Mouse (Mus musculus) inflammation-experienced regulatory T-cells (primary cell): Measurements from ENCODE around the gene Ankrd34a. TPM values are rescaled to one million over a fixed set of nuclear protein-coding genes. Genes with fewer than 3 reads are reported as not detected.

Experiments used
- polyA plus RNA-seq, 2 experiments: library from polyadenylated mRNA; unstranded; fragments of 100-300 nt; shearing (Covaris generic); gene quantifications; one replicate each; pipeline ENCODE4 v1.2.1; 2017

Gene Ankrd34a
- under 1 TPM in 1 of 2 experiments, not detected in 1; 0.16 TPM for polyA plus RNA-seq

DNA sequence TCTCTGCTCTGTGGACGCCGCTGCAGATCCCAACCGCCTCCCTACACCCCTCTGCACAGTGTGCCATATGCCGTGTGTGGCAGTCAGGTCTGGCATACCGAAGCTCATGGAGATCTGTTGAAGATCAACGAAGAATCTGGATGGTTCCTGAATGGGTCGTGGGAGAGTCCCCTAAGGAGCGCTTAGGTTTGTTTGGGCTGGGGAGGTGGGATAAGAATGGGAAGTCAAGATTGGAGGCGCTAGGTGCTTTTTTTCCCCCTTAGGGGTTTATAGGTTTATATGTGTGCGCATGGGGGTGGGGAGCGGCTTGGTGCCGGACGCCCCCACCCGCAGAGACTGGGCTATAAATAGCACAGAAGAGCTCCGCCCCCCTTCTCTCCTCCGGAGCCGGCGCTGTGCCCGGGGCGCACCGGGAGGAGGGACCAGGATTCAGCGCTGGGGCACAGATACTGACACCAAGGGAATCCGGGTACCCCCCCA is at the start of gene Ankrd34a:
Ankrd34a (plus strand) TSS at position 409 of the 480 bp plus-strand sequence.

DNA sequence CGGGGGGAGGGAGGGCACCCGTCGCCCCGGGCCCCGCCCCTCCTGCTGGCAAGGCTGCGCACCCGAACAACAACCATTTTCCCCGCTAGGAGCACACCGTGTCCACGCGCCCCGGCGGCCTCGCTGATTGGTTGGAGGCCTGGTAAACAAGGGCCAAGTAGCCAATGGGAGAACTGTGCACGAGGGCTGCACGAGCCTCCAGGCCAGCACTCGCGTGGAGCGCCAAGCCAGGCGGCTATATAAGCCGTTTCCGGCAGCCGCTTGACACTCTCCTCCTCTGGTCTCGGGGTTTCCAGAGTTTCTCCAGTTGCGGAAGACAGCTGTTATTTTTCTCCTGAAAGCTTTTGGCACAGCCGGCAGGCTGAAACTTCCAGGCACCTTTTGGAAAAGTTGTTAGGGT is 38.7 kb upstream of the Ankrd34a start, which contains the start of gene Txnip:
Txnip (plus strand) TSS at position 264 of the 400 bp plus-strand sequence.

DNA sequence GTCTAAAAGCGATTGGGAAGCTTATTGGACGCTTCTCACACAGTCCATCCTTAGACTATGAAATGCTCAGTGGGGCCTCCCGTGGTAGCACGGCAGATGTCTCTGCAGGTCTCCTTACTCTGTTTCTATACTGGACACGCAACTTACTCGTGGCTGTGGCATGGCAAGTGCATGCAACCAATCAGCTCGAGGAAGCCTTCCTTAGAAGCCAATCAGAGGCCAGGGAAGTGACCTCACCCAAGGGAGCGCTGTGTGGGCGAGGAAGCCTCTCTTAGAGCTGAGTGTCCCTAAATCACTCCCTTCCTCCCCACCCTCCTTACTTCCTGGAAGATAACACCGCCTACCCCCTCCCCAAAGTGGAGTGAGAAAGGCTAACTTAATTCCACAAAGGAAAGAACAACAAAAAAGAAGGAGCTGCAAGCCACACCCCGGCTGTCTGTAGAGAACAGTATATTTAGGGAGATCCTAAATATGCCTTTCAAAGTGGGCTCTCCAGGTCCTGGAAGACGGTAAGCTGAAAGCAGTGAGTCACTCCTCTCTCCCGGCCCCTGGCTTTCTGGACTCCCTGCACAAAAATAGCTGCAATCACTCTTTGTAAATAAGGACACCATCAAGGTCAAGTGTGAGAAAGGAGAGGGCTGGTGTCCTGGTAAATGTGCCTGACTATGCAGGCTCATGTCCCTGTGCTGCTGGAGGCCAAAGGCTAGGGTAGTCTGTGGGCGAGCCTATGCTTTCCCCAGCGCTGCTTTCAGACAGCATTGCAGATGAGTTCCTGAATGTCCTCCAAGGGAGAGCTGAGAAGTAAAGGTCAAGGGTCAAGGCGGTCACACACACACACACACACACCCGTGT is 19.5 kb upstream of the Ankrd34a start, which contains the start of gene Gm16253:
Gm16253 (plus strand) TSS at position 295 of the 852 bp plus-strand sequence.

DNA sequence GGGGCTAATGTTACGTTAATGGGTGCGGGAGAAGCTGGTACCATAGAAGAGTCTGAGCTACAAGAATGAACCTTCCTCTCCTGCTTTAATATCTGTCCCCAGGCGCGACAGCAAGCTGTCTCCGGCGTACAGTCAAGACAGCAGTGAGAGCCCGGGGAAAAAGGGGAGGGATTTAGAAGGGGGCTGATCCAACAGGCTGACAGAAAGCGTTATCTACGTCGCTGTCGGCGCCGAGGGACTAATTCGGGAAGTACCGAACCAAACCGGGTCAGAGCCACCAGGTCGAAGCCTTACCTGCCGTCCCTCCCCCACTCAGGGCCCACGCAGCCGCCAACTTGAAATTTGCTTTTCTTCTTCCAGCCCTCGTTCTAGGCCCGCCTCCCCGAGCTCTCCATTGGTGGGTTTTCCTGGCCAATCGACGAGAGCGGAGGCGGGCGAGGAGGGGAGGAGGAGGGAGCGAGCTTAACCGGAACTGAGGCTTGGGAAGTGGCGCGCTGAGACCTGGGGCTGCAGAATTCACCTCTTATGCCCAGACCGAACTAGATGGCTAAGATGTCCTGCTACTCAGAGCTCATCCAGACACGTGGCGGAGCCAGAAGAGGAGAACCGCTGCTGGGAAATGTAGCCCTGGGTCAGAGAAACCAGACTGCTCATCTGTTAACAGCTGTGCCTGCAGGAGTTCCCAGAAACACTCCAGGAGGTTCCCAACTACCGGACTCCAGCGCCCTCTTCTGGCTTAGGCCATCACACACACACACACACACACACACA is 2.5 kb upstream of the Ankrd34a start, which contains the start of gene Polr3gl:
Polr3gl (minus strand) TSS at position 392 of the 771 bp plus-strand sequence.

DNA sequence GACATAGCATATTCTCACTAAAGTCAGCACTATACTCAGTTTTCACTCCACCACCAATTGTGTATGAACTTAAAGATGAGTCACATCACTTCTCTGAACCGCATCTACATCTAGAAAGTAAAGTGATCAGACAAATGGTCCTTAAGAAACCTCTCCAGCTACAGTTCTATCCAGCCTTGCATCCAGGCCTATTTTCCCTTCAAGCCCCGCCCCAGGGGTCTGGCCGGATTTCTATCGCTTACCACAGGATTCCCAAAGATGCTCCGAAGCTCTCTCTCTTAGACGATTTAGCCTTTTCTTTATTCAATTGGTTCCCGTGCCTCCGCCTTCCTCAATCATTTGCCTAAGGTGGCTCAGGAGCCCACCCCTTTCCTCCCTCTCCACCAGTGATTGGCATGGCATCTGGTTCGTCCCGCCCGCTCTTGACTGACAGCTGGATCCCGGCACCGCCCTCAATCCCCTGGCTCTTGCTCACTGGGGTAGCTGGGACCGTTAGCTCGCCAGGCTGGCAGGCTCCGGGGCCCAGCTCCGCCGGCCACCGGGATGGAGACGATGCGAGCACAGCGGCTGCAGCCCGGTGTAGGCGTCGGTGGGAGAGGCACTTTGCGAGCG is 4.3 kb downstream of the Ankrd34a start, which contains the start of gene Lix1l:
Lix1l (plus strand) TSS at position 511 of the 612 bp plus-strand sequence.

DNA sequence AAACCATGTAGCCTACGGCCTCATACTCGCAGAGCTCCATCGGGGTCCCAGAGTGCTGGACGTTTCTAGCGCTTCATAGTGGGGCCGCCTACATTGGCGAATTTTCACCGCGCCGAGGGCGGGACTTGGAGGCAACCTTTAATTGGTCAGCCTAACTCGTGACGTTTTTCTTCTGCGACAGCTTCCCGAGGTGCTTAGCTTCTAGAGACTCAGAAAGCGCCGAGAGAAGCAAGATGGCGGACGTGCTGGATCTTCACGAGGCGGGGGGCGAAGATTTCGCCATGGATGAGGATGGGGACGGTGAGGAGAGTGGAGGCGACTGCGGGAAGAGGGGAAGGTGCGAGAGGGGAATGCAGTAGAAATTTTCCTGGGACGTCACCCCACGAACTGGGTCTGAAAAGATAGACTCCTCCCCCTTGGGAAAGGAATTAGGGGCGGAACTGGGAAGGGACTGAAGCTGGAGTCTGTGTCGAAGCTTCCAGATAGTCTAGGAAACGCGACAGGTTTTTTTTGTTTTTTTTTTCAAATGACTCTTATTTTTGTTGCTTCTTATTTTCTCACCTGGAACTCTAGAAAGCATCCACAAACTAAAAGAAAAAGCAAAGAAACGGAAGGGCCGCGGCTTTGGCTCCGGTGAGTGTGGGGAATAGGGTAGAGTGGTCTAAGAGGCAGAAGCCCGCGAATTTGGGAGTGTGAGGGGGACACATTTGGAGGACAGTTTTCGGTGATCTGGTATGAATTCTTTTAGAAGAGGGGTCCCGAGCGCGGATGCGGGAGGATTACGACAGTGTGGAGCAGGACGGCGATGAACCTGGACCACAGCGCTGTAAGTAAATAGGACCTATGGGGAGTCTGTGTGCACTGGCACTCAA is 33.5 kb downstream of the Ankrd34a start, which contains the start of gene Rbm8a:
Rbm8a (plus strand) TSS at position 205 of the 872 bp plus-strand sequence.

DNA sequence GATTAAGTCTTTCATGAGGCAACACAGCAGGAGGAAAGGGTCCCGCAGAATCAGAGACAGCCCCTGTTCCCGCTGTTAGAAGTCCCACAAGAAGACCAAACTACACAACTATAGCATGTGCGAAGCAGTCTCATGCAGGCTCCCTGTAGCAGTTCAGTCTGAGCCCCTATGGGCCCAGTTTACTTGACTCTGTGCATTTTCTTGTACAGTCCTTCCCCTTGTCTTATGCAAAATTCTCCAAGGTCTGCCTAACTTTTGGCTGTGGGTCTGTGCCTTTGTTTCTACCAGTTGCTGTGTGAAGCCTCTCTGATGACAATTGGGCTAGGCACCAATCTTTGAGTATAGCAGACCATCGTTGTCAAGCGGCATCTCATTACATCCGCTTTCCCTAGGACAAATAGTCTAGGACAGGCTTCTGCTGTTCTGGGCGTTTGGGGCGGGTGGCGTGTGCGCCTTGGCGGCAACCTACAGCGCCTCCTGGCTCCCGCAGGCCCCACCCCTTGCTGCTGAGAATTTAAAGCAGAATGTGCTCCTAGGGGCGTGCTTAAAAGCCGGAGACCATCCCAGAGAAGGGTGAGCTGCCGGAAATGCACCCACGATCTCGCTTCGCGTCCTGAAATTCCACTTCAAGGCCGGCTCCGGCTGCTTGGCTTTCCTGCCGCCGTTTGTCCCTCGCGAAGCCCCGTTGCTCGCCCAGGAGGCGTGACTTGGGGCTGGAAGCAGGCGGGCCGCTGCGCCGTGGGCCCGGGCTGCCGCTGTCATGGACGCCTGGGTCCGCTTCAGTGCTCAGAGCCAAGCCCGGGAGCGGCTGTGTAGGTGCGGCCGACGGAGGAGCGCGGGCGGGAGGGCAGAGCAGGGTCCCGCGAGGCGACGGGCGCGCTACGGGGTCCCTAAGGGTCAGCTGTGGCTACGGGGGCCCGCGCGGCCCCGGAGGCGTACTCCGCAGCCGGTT is 38.8 kb downstream of the Ankrd34a start, which contains the start of the genes Pex11b and Gm42957:
Pex11b (plus strand) TSS at position 449 of the 952 bp plus-strand sequence.
Gm42957 (plus strand) TSS at position 547 of the 952 bp plus-strand sequence.

DNA sequence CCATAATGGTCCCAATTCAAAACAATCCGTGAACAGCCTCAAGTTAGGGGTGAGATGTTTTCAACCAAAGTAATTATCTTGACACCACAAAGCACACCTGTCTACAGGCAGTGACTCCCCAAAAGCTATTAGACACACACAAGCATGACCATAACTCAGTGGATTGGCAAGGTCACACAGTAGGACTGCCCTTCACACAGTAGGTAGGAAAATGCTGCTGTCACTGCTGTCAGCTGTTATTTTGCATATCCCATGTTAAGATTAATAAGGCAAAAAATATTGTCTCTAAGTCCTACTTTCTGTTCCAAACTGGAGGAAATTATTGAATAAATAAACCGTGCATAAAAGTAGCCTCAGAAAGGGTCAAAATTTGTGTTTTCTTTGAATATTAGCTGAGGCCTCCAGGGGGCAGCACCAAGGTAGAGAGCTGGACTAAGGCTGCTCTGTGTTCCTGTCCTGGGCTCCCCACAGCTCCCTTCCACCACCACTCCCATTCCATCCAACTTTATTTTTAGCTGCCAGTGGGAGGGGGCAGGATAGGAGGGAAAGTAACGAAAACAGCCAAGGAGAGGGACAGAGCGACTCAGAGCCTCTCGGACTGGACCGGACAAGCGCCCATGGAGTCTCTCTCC is 48.7 kb downstream of the Ankrd34a start, which contains the start of gene Itga10:
Itga10 (plus strand) TSS at position 567 of the 632 bp plus-strand sequence.

Other genes starting within 250 kb of the Ankrd34a start
- 1 to 10 TPM in 1 of 2 experiments, not detected in 1; 1.5 TPM for gene BC107364, start 144.3 kb upstream of the Ankrd34a start, polyA plus RNA-seq
- gene Hfe2, start 71.5 kb upstream of the Ankrd34a start, polyA plus RNA-seq: under 1 TPM; 0.30 to 0.73 TPM
- gene Txnip, start 38.7 kb upstream of the Ankrd34a start, polyA plus RNA-seq: 100 to 1,000 TPM; 658 to 845 TPM
- gene Gm16253, start 19.7 kb upstream of the Ankrd34a start, polyA plus RNA-seq: under 1 TPM in 1 of 2 experiments, not detected in 1; 0.82 TPM
- 10 to 100 TPM; 15.7 to 29.1 TPM for gene Polr3gl, start 2.5 kb upstream of the Ankrd34a start, polyA plus RNA-seq
- gene Lix1l, start 4.5 kb downstream of the Ankrd34a start, polyA plus RNA-seq: under 1 TPM; 0.24 to 0.44 TPM
- gene Rbm8a, start 33.3 kb downstream of the Ankrd34a start, polyA plus RNA-seq: 100 to 1,000 TPM; 131 to 148 TPM
- 10 to 100 TPM; 47.2 to 47.4 TPM for gene Pex11b, start 38.7 kb downstream of the Ankrd34a start, polyA plus RNA-seq
- under 1 TPM; 0.06 to 0.69 TPM for gene Gm42957, start 38.8 kb downstream of the Ankrd34a start, polyA plus RNA-seq
- gene Itga10, start 48.9 kb downstream of the Ankrd34a start, polyA plus RNA-seq: under 1 TPM; 0.20 to 0.42 TPM
- gene Ankrd35, start 73.5 kb downstream of the Ankrd34a start, polyA plus RNA-seq: 1 to 10 TPM in 1 of 2 experiments, under 1 TPM in 1; 0.06 to 1.1 TPM
- gene Pias3, start 99.7 kb downstream of the Ankrd34a start, polyA plus RNA-seq: 10 to 100 TPM; 20.4 to 28.3 TPM
- gene Nudt17, start 111.9 kb downstream of the Ankrd34a start, polyA plus RNA-seq: under 1 TPM; 0.75 to 0.86 TPM
- gene Polr3c, start 131.0 kb downstream of the Ankrd34a start, polyA plus RNA-seq: 10 to 100 TPM; 66.7 to 79.7 TPM
- 100 to 1,000 TPM; 112 to 130 TPM for gene Rnf115, start 131.0 kb downstream of the Ankrd34a start, polyA plus RNA-seq
- gene Pdzk1, start 232.6 kb downstream of the Ankrd34a start, polyA plus RNA-seq: under 1 TPM; 0.24 to 0.43 TPM
- gene Cd160, start 232.7 kb downstream of the Ankrd34a start, polyA plus RNA-seq: 10 to 100 TPM; 15.8 to 21.4 TPM